Mouse (Mus musculus): ENCODE measurements around the gene Fgfr3.

DNA sequence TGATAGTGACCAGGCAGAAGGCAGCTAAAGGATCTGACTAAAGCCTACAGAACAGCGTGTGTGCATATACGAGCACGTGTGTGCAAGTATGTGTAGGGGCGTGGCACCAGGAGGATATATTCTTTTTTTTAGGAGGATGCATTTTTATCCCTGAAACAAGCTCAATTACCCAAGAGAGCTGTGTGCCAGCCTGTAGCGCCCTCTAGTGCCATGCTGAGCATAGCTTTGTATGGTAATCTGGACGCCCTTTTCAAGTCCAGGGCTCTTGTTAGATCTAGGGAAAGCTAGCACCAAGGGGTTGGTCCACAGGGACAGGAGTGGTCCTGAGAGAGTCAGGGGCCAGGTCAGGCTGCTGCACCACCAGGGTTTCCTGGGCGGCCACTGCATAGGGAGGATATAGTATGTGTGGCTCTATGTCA is 16.4 kb downstream of the Fgfr3 start:
- TF ChIP-seq GATA1 (IDR thresholded peaks at IDR 0.05; ENCODE audit: borderline replicate concordance, low read length): no peak
- no peak for TF ChIP-seq FLI1 (IDR thresholded peaks at IDR 0.05; ENCODE audit: low read length)

Measured in megakaryocyte, embryonic 14.5 days (primary cell).